Mouse (Mus musculus): ENCODE results near the gene Leprot. TPM values are rescaled to one million over a fixed set of nuclear protein-coding genes. Genes with fewer than 3 reads are reported as not detected.

Leprot gene
- 74.8 and 78.8 TPM in 2 replicates for total RNA-seq (2014; rRNA removed)
- polyA plus RNA-seq (2015; fragmentation: Nextera tagmentation; extraction: Ambion mirVana), result 89.0 and 98.3 TPM in 2 replicates

- peak within 1 kb of the TSS; percentile 62 for H3K4me2 ChIP-seq (ENCODE audit: low read depth)
- no peaks in the 10 kb centered on the region for H3K9me3 ChIP-seq (ENCODE audit: low read length)
- DNase-seq, result peak; percentile 100
- no peaks in the 10 kb centered on the region for H3K36me3 ChIP-seq (ENCODE audit: insufficient read depth)
- peak within 1 kb of the TSS; percentile 90 for H3K27ac ChIP-seq (ENCODE audit: low read depth, low read length)
- peak within 1 kb of the TSS; percentile 77 for H3K9ac ChIP-seq
- peak within 1 kb of the TSS; percentile 69 for H3K4me3 ChIP-seq (ENCODE audit: low read depth, low read length)
- ATAC-seq, result peak; percentile 96
- peak; percentile 29; the same call in 1 of the 2 replicates for TF ChIP-seq CTCF (IDR thresholded peaks at IDR 0.05; ENCODE audit: low read depth)
- peaks cover 12% of the 10 kb centered on the region; the same call in 1 of the 2 replicates for H3K4me1 ChIP-seq (ENCODE audit: insufficient read depth)
- no peaks in the 10 kb centered on the region for H3K27me3 ChIP-seq (ENCODE audit: insufficient read depth, low read length)
- WGBS, result 3% methylated on average over 39 of the region's 39 CpGs
Measured at GRCm38 (mm10) chr4:101647196-101647905, at the start of gene Leprot. TSS of gene Leprot (plus strand) at chr4:101647718.

- Histone ChIP-seq H3K4me2 (ENCODE audit: low read depth) (no peak overlapping the region), H3K27me3 (ENCODE audit: insufficient read depth, low read length) (no peaks in the 10 kb centered on the region), H3K4me3 (ENCODE audit: low read depth, low read length) (no peak overlapping the region), H3K27ac (ENCODE audit: low read depth, low read length) (no peak overlapping the region), H3K4me1 (ENCODE audit: insufficient read depth) (no peaks in the 10 kb centered on the region), H3K9ac (no peak overlapping the region), H3K9me3 (ENCODE audit: low read length) (no peaks in the 10 kb centered on the region), H3K36me3 (ENCODE audit: insufficient read depth) (peaks cover 10% of the 10 kb centered on the region; the same call in 1 of the 2 replicates)
- TF ChIP-seq CTCF (IDR thresholded peaks at IDR 0.05; ENCODE audit: low read depth), result peak; percentile 56
- ATAC-seq, result no peak
- DNase-seq, result no peak
Measured at GRCm38 (mm10) chr4:101601758-101602157, 45.8 kb upstream of the Leprot start.

GRCm38 (mm10) chr4:101603635-101604034 is 43.9 kb upstream of the Leprot start:
- Histone ChIP-seq H3K9ac (no peak overlapping the region), H3K27me3 (ENCODE audit: insufficient read depth, low read length) (no peaks in the 10 kb centered on the region), H3K4me3 (ENCODE audit: low read depth, low read length) (no peak overlapping the region), H3K4me2 (ENCODE audit: low read depth) (no peak overlapping the region), H3K9me3 (ENCODE audit: low read length) (no peaks in the 10 kb centered on the region), H3K4me1 (ENCODE audit: insufficient read depth) (no peaks in the 10 kb centered on the region), H3K36me3 (ENCODE audit: insufficient read depth) (peaks cover 12% of the 10 kb centered on the region; the same call in 1 of the 2 replicates), H3K27ac (ENCODE audit: low read depth, low read length) (no peak overlapping the region)
- ATAC-seq (no peak), DNase-seq (no peak)
- WGBS, result 72% methylated on average over 3 of the region's 3 CpGs
- no peak for TF ChIP-seq CTCF (IDR thresholded peaks at IDR 0.05; ENCODE audit: low read depth)

DNA sequence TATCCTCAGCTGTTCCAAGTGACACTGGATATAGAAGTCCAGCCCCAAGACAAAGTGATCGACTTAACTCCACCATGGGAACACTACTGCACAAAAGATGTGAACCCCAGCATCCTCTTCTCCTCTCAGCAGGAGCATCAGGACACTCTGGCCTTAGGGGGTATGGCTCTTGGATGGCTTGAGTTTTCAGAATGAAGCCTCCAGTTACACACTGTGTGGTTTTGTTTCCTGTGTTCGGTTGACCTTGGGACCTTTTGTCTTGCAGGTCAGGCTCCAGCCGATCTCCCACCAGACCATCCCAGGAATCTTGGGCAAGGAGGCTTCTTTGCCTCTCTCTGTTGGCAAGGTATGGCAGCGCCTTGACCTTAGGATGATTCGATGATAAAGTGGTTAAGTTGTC is 31.0 kb upstream of the Leprot start:
- no peak overlapping the region for H3K4me2 ChIP-seq (ENCODE audit: low read depth)
- no peaks in the 10 kb centered on the region for H3K4me1 ChIP-seq (ENCODE audit: insufficient read depth)
- ATAC-seq, result no peak
- no peaks in the 10 kb centered on the region for H3K27me3 ChIP-seq (ENCODE audit: insufficient read depth, low read length)
- H3K9ac ChIP-seq, result no peak overlapping the region
- H3K27ac ChIP-seq (ENCODE audit: low read depth, low read length), result no peak overlapping the region
- H3K4me3 ChIP-seq (ENCODE audit: low read depth, low read length), result no peak overlapping the region
- no peak for DNase-seq
- no peak for TF ChIP-seq CTCF (IDR thresholded peaks at IDR 0.05; ENCODE audit: low read depth)
- 88% methylated on average over 5 of the region's 5 CpGs for WGBS
- peaks cover 49% of the 10 kb centered on the region for H3K36me3 ChIP-seq (ENCODE audit: insufficient read depth)
- no peaks in the 10 kb centered on the region for H3K9me3 ChIP-seq (ENCODE audit: low read length)

DNA sequence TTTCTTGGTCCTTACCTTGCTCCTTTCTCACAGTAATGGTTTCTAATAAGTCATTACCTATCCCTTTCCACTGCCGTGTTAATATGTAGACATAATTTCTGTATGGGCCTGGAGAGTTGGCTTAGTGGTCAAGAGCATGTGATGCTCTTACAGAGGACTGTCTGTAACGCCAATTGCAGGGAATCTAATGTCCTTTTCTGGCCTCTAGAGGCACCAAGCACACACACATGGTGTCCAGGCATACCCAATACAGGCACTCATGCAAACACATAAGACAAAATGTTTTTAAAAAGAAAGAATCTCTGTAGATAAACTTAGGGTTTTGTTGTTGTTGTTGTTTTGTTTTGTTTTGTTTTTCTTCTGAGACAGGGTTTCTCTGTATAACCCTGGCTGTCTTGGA is 29.8 kb upstream of the Leprot start:
- WGBS, result 67% methylated on average over 2 of the region's 2 CpGs
- DNase-seq, result no peak
- H3K36me3 ChIP-seq (ENCODE audit: insufficient read depth), result peaks cover 54% of the 10 kb centered on the region

DNA sequence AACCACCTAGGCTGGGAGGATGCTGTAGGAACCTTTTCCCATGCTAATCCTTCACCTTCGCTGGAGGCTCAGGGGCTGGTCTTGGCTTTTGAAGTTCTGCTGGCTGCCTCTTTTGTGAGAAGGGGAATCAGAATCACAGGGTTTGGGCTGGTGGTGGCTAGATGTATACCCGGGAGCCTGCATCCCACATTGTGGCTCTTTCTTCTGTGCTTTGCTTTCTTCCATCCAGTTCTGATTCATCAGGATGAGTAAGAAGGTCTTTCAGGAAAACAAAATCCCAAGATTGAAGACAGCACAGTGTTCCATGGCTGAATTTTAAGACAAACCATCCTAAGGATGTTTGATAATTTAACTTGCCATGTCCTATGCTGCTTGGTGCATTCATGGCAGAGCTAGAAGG is 27.3 kb upstream of the Leprot start:
- Histone ChIP-seq H3K4me3 (ENCODE audit: low read depth, low read length) (no peak overlapping the region), H3K27me3 (ENCODE audit: insufficient read depth, low read length) (no peaks in the 10 kb centered on the region), H3K9me3 (ENCODE audit: low read length) (no peaks in the 10 kb centered on the region), H3K36me3 (ENCODE audit: insufficient read depth) (peaks cover 47% of the 10 kb centered on the region), H3K4me1 (ENCODE audit: insufficient read depth) (no peaks in the 10 kb centered on the region), H3K9ac (no peak overlapping the region), H3K27ac (ENCODE audit: low read depth, low read length) (no peak overlapping the region), H3K4me2 (ENCODE audit: low read depth) (no peak overlapping the region)
- DNase-seq (no peak), ATAC-seq (no peak)
- 59% methylated on average over 2 of the region's 2 CpGs for WGBS
- no peak for TF ChIP-seq CTCF (IDR thresholded peaks at IDR 0.05; ENCODE audit: low read depth)

More for the DNA sequence above, 29.8 kb upstream of the Leprot start:
- Histone ChIP-seq H3K4me2 (ENCODE audit: low read depth) (no peak overlapping the region), H3K4me1 (ENCODE audit: insufficient read depth) (no peaks in the 10 kb centered on the region), H3K9me3 (ENCODE audit: low read length) (no peaks in the 10 kb centered on the region), H3K27ac (ENCODE audit: low read depth, low read length) (no peak overlapping the region), H3K4me3 (ENCODE audit: low read depth, low read length) (no peak overlapping the region), H3K27me3 (ENCODE audit: insufficient read depth, low read length) (no peaks in the 10 kb centered on the region), H3K9ac (no peak overlapping the region)
- no peak for ATAC-seq
- peak; percentile 21; the same call in 1 of the 2 replicates for TF ChIP-seq CTCF (IDR thresholded peaks at IDR 0.05; ENCODE audit: low read depth)

GRCm38 (mm10) chr4:101621241-101621640 is 26.3 kb upstream of the Leprot start:
- Histone ChIP-seq H3K4me3 (ENCODE audit: low read depth, low read length) (no peak overlapping the region), H3K27ac (ENCODE audit: low read depth, low read length) (no peak overlapping the region), H3K4me2 (ENCODE audit: low read depth) (no peak overlapping the region), H3K36me3 (ENCODE audit: insufficient read depth) (peaks cover 45% of the 10 kb centered on the region), H3K4me1 (ENCODE audit: insufficient read depth) (no peaks in the 10 kb centered on the region), H3K9ac (no peak overlapping the region), H3K27me3 (ENCODE audit: insufficient read depth, low read length) (no peaks in the 10 kb centered on the region), H3K9me3 (ENCODE audit: low read length) (no peaks in the 10 kb centered on the region)
- ATAC-seq (no peak), DNase-seq (no peak)
- 95% methylated on average over 5 of the region's 5 CpGs for WGBS
- TF ChIP-seq CTCF (IDR thresholded peaks at IDR 0.05; ENCODE audit: low read depth), result no peak

Data from forebrain, postnatal 0 days (tissue).